Mouse (Mus musculus) limb, embryonic 10.5 days (tissue): ENCODE data around the gene Zdhhc6. TPM values are rescaled to one million over a fixed set of nuclear protein-coding genes. Genes with fewer than 3 reads are reported as not detected.

Experiments
- DNase-seq: peaks from one replicate; pipeline ENCODE4 v3.0.0-alpha.2; 2017; ENCODE audit warnings: low spot score
- H3K27ac ChIP-seq: fragments of 300-500 bp; sonication (generic); 2 replicates; pipeline ENCODE4 v1.5.1; 2016; ENCODE audit warnings: mild to moderate bottlenecking
- H3K27me3 ChIP-seq: fragments of 300-500 bp; sonication (generic); 2 replicates; pipeline ENCODE4 v1.6.1; 2016; ENCODE audit warnings: low read depth, mild to moderate bottlenecking; ENCODE audit not compliant: poor library complexity, severe bottlenecking
- H3K36me3 ChIP-seq: fragments of 300-500 bp; sonication (generic); 2 replicates; pipeline ENCODE4 v1.6.1; 2016; ENCODE audit warnings: mild to moderate bottlenecking, moderate library complexity
- H3K4me1 ChIP-seq: fragments of 300-500 bp; sonication (generic); 2 replicates; pipeline ENCODE4 v1.6.1; 2016
- H3K4me3 ChIP-seq: fragments of 300-500 bp; sonication (generic); 2 replicates; pipeline ENCODE4 v1.5.1; 2016; ENCODE audit warnings: mild to moderate bottlenecking, moderate library complexity
- H3K9me3 ChIP-seq: fragments of 300-500 bp; sonication (generic); replicated peaks from 2 replicates; pipeline ENCODE4 v1.6.1; 2016; ENCODE audit warnings: mild to moderate bottlenecking
- WGBS: fragments of 180-500 bp; shearing (Covaris S2); methylation state at CpG from one replicate; pipeline ENCODE4 v1.1.7; 2016; 5-methylcytosine and 5-hydroxymethylcytosine counted together
- polyA plus RNA-seq: library from polyadenylated mRNA; unstranded; fragments of >200 nt; fragmentation: Nextera tagmentation; extraction: Ambion mirVana; gene quantifications from 2 replicates; pipeline ENCODE4 v1.2.1, GENCODE M21; 2016

Gene Zdhhc6
- polyA plus RNA-seq, 1 experiment from 2014 or later = 120 TPM

DNA sequence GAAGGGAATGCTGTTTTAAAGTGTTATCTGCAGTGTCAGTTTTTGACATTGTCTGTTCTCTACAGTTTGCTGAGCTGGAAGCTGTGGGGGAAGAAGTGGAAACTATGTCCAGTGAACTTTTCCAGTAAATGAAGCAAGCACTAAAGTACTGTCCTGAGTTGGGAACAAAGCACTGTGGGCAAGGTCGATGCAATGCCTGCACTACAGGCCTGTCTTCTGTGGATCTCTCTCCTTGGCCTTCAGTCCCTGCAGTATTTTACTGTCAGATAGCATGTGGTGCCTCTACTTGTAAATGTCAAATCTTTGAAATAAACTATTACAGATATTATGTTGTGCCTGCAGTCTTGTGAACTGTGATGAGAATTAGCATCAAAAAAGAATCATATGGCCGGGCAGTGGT, 19.5 kb downstream of the Zdhhc6 start:
- H3K9me3 ChIP-seq = no peaks in the 10 kb centered on the region
- peaks cover 6% of the 10 kb centered on the region for H3K4me1 ChIP-seq
- no peaks in the 10 kb centered on the region for H3K27me3 ChIP-seq
- H3K4me3 ChIP-seq = no peak overlapping the region
- peaks cover 66% of the 10 kb centered on the region for H3K36me3 ChIP-seq
- DNase-seq = no peak
- no peak overlapping the region for H3K27ac ChIP-seq
- WGBS = 88% methylated on average over 2 of the region's 2 CpGs

DNA sequence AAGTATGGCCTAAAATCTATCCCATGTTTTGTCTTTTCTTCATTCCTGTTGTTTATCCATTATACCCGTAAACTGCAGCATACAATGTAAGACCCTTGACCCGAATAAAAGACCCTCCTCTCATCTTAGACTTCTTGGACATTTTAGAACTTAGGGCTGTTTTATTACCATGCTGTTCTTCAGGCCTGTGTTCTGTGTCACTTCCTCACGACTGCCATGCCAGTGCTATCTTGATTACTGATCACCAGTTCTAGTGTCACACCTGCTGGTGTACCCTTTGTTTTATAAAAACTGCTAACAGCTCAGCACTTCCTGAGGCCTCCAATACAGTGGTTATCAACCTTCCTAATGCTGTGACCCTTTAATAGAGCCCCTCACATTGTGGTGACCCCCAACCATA, 20.3 kb downstream of the Zdhhc6 start:
- DNase-seq = no peak
- Histone ChIP-seq H3K27ac (no peak overlapping the region), H3K36me3 (peaks cover 59% of the 10 kb centered on the region), H3K4me1 (peaks cover 6% of the 10 kb centered on the region), H3K27me3 (no peaks in the 10 kb centered on the region), H3K4me3 (no peak overlapping the region), H3K9me3 (no peaks in the 10 kb centered on the region)
- WGBS = 91% methylated on average over 3 of the region's 3 CpGs

- WGBS = 95% methylated on average over 9 of the region's 9 CpGs
- Histone ChIP-seq H3K27me3 (no peaks in the 10 kb centered on the region), H3K4me3 (no peak overlapping the region), H3K4me1 (peaks cover 6% of the 10 kb centered on the region), H3K9me3 (no peaks in the 10 kb centered on the region), H3K36me3 (peaks cover 54% of the 10 kb centered on the region), H3K27ac (no peak overlapping the region)
- no peak for DNase-seq
These were observed 20.8 kb downstream of the Zdhhc6 start for GRCm38 (mm10) chr19:55295075-55295474.

GRCm38 (mm10) chr19:55293175-55293574, 22.7 kb downstream of the Zdhhc6 start:
- WGBS = 41% methylated on average over 4 of the region's 4 CpGs
- Histone ChIP-seq H3K9me3 (no peaks in the 10 kb centered on the region), H3K27me3 (no peaks in the 10 kb centered on the region), H3K36me3 (peaks cover 48% of the 10 kb centered on the region), H3K4me1 (peaks cover 6% of the 10 kb centered on the region), H3K27ac (no peak overlapping the region), H3K4me3 (no peak overlapping the region)
- DNase-seq = no peak

DNA sequence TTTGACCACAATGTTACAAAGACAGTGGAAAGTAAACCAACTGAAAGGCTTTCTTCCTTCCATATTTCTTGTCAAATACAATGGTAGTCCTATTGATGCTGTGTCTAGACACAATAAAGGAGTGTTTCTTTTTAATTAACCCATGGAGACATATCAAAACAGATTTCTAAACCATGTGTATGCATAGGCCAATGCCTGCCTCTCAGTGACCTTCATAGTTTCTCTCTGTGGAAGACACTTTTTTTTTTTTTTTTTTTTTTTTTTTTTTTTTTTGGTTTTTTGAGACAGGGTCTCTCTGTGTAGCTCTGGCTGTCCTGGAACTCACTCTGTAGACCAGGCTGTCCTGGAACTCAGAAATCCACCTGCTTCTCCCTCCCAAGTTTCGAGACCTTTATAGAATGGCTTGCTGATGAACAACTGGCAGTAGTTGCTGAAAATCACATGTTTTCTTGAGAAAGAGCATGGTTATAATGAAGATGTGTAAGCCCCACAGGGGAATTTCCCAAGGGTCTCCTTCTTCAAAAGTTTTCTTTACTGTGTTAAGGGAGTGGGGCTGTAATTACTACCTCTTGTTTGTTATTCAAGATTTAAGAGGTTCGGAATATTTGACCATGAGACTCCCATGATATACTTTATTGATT, 23.5 kb downstream of the Zdhhc6 start:
- DNase-seq = no peak
- Histone ChIP-seq H3K27ac (no peak overlapping the region), H3K4me3 (no peak overlapping the region), H3K4me1 (peaks cover 6% of the 10 kb centered on the region), H3K9me3 (no peaks in the 10 kb centered on the region), H3K27me3 (no peaks in the 10 kb centered on the region), H3K36me3 (peaks cover 45% of the 10 kb centered on the region)
- WGBS = 82% methylated on average over 2 of the region's 2 CpGs

- Histone ChIP-seq H3K27ac (no peak overlapping the region), H3K36me3 (peaks cover 30% of the 10 kb centered on the region), H3K4me3 (no peak overlapping the region), H3K27me3 (no peaks in the 10 kb centered on the region), H3K9me3 (no peaks in the 10 kb centered on the region), H3K4me1 (peaks cover 6% of the 10 kb centered on the region)
- WGBS = 87% methylated on average over 2 of the region's 2 CpGs
- no peak for DNase-seq
These were observed 25.1 kb downstream of the Zdhhc6 start for GRCm38 (mm10) chr19:55290621-55291270.

- DNase-seq = no peak
- peaks cover 6% of the 10 kb centered on the region for H3K4me1 ChIP-seq
- no peaks in the 10 kb centered on the region for H3K9me3 ChIP-seq
- peaks cover 16% of the 10 kb centered on the region for H3K36me3 ChIP-seq
- no peaks in the 10 kb centered on the region for H3K27me3 ChIP-seq
- H3K27ac ChIP-seq = no peak overlapping the region
- no peak overlapping the region for H3K4me3 ChIP-seq
These were observed 26.9 kb downstream of the Zdhhc6 start for GRCm38 (mm10) chr19:55288974-55289373.

- Histone ChIP-seq H3K27me3 (no peaks in the 10 kb centered on the region), H3K4me3 (no peak overlapping the region), H3K36me3 (peaks cover 16% of the 10 kb centered on the region), H3K4me1 (no peaks in the 10 kb centered on the region), H3K9me3 (no peaks in the 10 kb centered on the region), H3K27ac (no peak overlapping the region)
- DNase-seq = no peak
- 93% methylated on average over 4 of the region's 4 CpGs for WGBS
These were observed 29.8 kb downstream of the Zdhhc6 start for GRCm38 (mm10) chr19:55286034-55286433.

DNA sequence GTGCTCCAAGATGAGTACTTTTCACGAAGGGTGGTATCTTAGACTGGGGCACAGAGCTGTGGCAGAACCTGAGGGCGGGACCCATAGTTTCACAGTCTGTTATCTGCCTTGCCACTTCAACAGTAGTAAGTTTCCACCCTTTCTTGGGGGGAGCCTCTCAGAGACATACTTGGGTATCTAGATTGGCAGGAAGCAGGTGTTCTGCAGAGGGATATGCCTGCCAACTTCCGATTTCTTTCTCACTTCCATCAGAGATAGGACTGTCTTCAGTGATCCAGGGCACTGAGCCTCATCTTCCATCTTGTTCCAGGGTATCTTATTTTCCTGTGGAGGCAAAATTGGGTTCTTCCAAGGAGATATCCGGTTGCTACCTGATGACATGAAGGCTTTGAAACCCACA, 31.7 kb downstream of the Zdhhc6 start:
- no peak for DNase-seq
- Histone ChIP-seq H3K4me1 (no peaks in the 10 kb centered on the region), H3K27me3 (no peaks in the 10 kb centered on the region), H3K36me3 (peaks cover 10% of the 10 kb centered on the region), H3K9me3 (no peaks in the 10 kb centered on the region), H3K4me3 (no peak overlapping the region), H3K27ac (no peak overlapping the region)
- WGBS = 89% methylated on average over 4 of the region's 4 CpGs

DNA sequence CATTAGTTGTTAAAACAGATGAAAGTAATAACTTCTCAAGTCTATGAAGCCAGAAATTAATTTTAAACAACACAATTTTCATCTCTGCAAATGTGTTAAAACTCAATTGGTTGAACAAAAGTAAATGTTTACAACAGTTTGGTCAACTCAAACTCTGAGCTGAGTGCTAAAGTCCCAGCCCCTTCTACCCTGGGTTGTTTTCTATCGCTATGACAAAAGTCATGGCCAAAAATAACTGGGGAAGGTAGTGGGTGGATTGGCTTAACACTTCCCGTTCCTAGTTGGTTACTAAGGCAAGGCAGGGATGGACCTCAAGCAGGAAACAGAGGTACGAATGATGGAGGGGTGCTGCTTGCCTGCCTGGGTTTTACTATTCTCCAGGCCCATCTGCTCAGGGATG, 39.1 kb downstream of the Zdhhc6 start:
- DNase-seq = no peak
- Histone ChIP-seq H3K4me3 (no peak overlapping the region), H3K4me1 (no peaks in the 10 kb centered on the region), H3K9me3 (no peaks in the 10 kb centered on the region), H3K36me3 (no peaks in the 10 kb centered on the region), H3K27me3 (no peaks in the 10 kb centered on the region), H3K27ac (no peak overlapping the region)
- 90% methylated on average over 3 of the region's 3 CpGs for WGBS

DNA sequence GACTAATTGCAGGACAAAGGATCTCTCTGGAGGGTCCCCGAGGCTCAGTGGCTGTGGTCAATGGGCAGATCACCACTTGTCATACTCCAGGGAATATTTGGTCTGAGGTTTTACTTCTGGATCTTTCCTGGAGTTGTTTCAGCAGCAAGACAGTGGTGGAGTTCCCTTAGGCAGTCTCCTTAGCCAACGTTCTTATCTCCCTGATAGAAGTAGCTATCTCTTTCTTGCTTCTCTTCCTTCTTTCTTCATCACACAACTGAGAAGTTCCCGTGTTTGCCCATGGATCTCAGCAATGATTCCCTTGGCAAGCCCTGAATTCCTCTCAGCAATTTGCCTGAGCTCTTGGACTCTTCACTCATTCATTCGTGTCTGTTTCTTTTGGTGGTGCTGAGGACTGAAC, 39.7 kb downstream of the Zdhhc6 start:
- H3K27ac ChIP-seq = no peak overlapping the region
- 86% methylated on average over 4 of the region's 4 CpGs for WGBS

DNA sequence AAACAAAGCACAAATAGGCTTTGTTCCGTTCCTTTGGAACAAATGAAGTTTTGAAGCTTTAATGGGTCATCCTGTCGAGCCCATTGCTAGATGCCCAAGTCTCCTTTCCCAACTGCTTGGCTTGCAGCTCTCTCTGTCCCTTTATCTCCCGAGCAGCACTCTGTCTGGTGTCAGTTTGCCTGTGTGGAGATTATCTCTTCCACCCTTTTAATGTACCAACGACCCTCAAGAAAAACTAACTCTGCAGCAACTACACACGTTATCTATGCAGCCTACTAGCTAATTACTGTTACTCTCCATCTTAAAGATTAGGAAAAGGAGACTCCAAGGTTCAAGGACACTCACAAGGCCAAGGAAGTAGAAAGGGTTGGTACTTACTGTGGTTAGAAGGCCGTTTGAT, 42.5 kb downstream of the Zdhhc6 start:
- 82% methylated on average over 6 of the region's 6 CpGs for WGBS
- Histone ChIP-seq H3K27me3 (no peaks in the 10 kb centered on the region), H3K4me3 (no peak overlapping the region), H3K36me3 (no peaks in the 10 kb centered on the region), H3K27ac (no peak overlapping the region), H3K4me1 (no peaks in the 10 kb centered on the region), H3K9me3 (no peaks in the 10 kb centered on the region)
- no peak for DNase-seq

More for the DNA sequence above, 39.7 kb downstream of the Zdhhc6 start:
- no peak for DNase-seq
- Histone ChIP-seq H3K4me1 (no peaks in the 10 kb centered on the region), H3K4me3 (no peak overlapping the region), H3K36me3 (no peaks in the 10 kb centered on the region), H3K9me3 (no peaks in the 10 kb centered on the region), H3K27me3 (no peaks in the 10 kb centered on the region)

DNA sequence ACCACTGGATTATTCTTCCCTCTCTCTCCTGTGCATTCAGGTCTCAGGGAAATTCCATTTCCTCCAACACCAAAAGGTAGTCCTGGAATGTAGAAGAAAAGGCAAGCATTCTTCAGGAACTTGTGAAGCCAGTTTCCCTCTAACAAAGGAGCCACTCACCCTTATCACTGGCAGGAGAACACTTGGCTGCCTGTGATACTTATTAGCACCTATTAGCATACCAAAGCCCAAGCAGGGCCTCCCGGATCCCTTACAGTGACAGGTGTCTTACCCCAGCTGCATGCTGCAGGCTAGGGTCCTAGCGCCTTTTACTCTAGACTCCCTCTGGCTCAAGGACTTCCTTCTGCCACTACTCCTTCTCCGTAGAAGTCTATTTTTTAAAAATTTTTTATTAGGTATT, 44.4 kb downstream of the Zdhhc6 start:
- no peaks in the 10 kb centered on the region for H3K27me3 ChIP-seq
- no peaks in the 10 kb centered on the region for H3K36me3 ChIP-seq
- H3K4me1 ChIP-seq = no peaks in the 10 kb centered on the region
- H3K9me3 ChIP-seq = no peaks in the 10 kb centered on the region
- H3K4me3 ChIP-seq = no peak overlapping the region
- H3K27ac ChIP-seq = no peak overlapping the region
- 34% methylated on average over 3 of the region's 3 CpGs for WGBS
- DNase-seq = no peak

DNA sequence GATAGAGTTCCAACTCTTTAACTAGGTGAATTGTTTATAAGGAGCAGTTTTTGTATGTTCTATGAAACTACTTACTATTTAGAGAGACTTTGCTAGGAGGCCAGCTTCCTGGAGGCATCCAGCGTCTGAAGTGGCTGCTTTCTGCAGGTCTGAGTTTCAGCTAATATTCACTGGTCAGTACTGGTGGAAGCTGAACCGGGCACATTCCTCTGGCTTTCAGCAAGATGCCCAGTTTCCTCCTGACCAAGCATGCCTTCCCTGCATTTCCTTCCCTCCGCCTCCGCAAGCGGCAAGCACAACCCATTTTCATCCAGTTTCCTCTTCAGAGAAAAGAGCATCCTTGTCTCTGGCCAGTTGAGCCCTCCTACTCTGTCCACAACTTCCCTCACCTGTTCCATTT, 46.8 kb downstream of the Zdhhc6 start:
- no peaks in the 10 kb centered on the region for H3K4me1 ChIP-seq
- H3K4me3 ChIP-seq = no peak overlapping the region
- H3K27me3 ChIP-seq = no peaks in the 10 kb centered on the region
- H3K36me3 ChIP-seq = no peaks in the 10 kb centered on the region
- no peak overlapping the region for H3K27ac ChIP-seq
- no peaks in the 10 kb centered on the region for H3K9me3 ChIP-seq
- 88% methylated on average over 5 of the region's 5 CpGs for WGBS
- DNase-seq = no peak
